Mouse (Mus musculus): Measurements from ENCODE around the gene Ubqln4.

DNA sequence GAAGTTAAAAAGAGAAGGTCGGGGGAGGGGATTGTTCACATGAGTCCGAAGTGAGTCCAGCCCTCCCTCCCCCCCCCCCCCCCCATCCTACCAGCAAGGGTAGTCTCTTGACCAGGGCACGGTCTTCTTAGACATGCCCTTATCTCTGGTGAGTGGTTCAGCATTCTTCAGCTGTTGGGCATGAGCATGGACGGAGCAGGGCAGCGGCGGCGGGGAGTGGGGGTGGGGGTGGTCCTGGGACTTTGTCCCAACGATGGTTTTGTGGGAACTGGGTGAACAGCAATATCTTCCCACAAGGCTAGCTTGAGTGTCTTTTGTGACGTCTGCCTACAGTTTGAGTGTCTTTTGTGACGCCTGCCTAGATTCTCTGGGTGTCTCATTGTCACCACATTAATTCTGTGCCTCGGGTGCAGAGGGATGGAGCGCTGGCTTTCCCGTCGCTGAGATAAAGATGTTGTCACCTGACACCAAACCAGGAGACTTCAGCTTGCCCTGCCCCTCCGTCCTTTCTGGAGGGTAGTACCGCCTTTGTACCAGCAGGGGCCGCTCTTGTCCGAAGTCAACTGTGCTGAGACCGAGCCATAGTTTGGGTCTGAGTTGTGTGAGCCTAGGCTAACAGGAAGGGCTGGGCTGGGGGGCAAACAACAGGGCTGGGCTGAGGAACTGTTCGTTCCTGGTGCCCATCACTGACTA is 53.7 kb downstream of the Ubqln4 start:
- TF ChIP-seq CTCF (IDR thresholded peaks at IDR 0.05; ENCODE audit: low read depth) (peak; percentile 100), EP300 (IDR thresholded peaks at IDR 0.05; ENCODE audit: low read depth) (no peak)

Data from liver, embryonic 14.5 days (tissue).